In genomic region chr1:163383442-163384027, GRCm38 (mm10) we compare ENCODE assay signal across 10 mouse cellular contexts. TPM values are rescaled to one million over a fixed set of nuclear protein-coding genes. Genes with fewer than 3 reads are reported as not detected.
DNase-seq lines count a peak whose midpoint lies in the region; ATAC-seq and TF ChIP-seq lines count a peak whose summit lies in the region.
"Had no signal": no experiment of that assay in that cellular context is flagged by ENCODE, and none has a peak within 500 bp of the region (broad histone marks: within the 10 kb centered on the region; RNA-seq: fewer than 3 reads in every experiment).

No protein-coding gene starts in this region.

- no peak for TF ChIP-seq CTCF in lung, adult 2 months (IDR thresholded peaks at IDR 0.05; ENCODE audit: insufficient read depth, low read length)

- TF ChIP-seq POLR2A in lung, adult 2 months (IDR thresholded peaks at IDR 0.05; ENCODE audit: borderline replicate concordance, extremely low read depth, low read depth, low read length): no peak

- H3K4me2 ChIP-seq in limb, embryonic 13.5 days (replicated peaks): no peak overlapping the region
- no peak overlapping the region for H3K4me2 ChIP-seq in stomach, embryonic 15.5 days
- H3K4me2 ChIP-seq: midbrain, embryonic 11.5 days had no signal

- peaks cover 41% of the 10 kb centered on the region for H3K36me3 ChIP-seq in limb, embryonic 13.5 days
- peaks cover 5% of the 10 kb centered on the region for H3K36me3 ChIP-seq in stomach, embryonic 15.5 days

- H3K9me3 ChIP-seq in limb, embryonic 13.5 days: no peaks in the 10 kb centered on the region
- no peaks in the 10 kb centered on the region for H3K9me3 ChIP-seq in stomach, embryonic 15.5 days

- 52% methylated on average over 5 of the region's 5 CpGs for whole genome bisulfite sequencing in lung, adult 2 months
- 39% methylated on average over 5 of the region's 5 CpGs for WGBS in limb, embryonic 13.5 days
- WGBS in stomach, embryonic 15.5 days: 53% methylated on average over 5 of the region's 5 CpGs

- peak overlapping the region; percentile 51; the same call in 1 of the 2 replicates for H3K27ac ChIP-seq in brown adipose tissue, adult 24 weeks (replicated peaks; ENCODE audit: low read depth, low read length)
- 0 out of 2 replicates have a peak overlapping the region, but pooled peaks have one; percentile 7 for H3K27ac ChIP-seq in limb, embryonic 13.5 days
- no peak overlapping the region for H3K27ac ChIP-seq in stomach, embryonic 15.5 days

- no peaks in the 10 kb centered on the region for H3K27me3 ChIP-seq in limb, embryonic 13.5 days
- H3K27me3 ChIP-seq in stomach, embryonic 15.5 days (replicated peaks): no peaks in the 10 kb centered on the region

- H3K4me1 ChIP-seq in lung, adult 2 months (ENCODE audit: control insufficient read depth, insufficient read depth, low read length): no peaks in the 10 kb centered on the region; the same call in 1 of the 2 replicates
- peaks cover 23% of the 10 kb centered on the region; the same call in 1 of the 2 replicates for H3K4me1 ChIP-seq in brown adipose tissue, adult 24 weeks (ENCODE audit: control insufficient read depth, insufficient read depth, insufficient read length, low read length)
- H3K4me1 ChIP-seq in limb, embryonic 13.5 days: peaks cover 6% of the 10 kb centered on the region; the same call in 1 of the 2 replicates
- no peaks in the 10 kb centered on the region for H3K4me1 ChIP-seq in stomach, embryonic 15.5 days

- no peak overlapping the region for H3K4me3 ChIP-seq in lung, adult 2 months (replicated peaks; ENCODE audit: extremely low read depth, low read depth, low read length)
- H3K4me3 ChIP-seq in brown adipose tissue, adult 24 weeks (ENCODE audit: insufficient read depth, low read depth, low read length): no peak overlapping the region
- no peak overlapping the region for H3K4me3 ChIP-seq in limb, embryonic 13.5 days
- no peak overlapping the region for H3K4me3 ChIP-seq in stomach, embryonic 15.5 days (replicated peaks)

- peak; percentile 21 for DNase-seq in lung, postnatal 36 days
- DNase-seq in lung, adult 2 months: no peak
- no peak for DNase-seq in urinary bladder, adult 2 months (ENCODE audit: low spot score)
- DNase-seq in yolk sac, embryonic 10.5 days (ENCODE audit: low spot score): no peak
- DNase-seq: kidney, adult 11 months; thymus, postnatal 4 days had no signal

- ATAC-seq in limb, embryonic 13.5 days (ENCODE audit: low FRiP score, low read depth): no peak; the same call in 1 of the 2 replicates
- peak; percentile 43; the same call in 1 of the 2 replicates for ATAC-seq in stomach, embryonic 15.5 days (ENCODE audit: insufficient read depth, low FRiP score, low read depth)

- H3K9ac ChIP-seq in limb, embryonic 13.5 days: no peak overlapping the region
- H3K9ac ChIP-seq in stomach, embryonic 15.5 days: no peak overlapping the region

RNA-seq across cellular contexts. Expression of gene Gorab, which starts 19.9 kb away (rescaled TPM):
- polyA plus RNA-seq in lung, adult 2 months (2012; rRNA removed): 1.1 and 2.1 TPM in 2 replicates
- polyA plus RNA-seq in brown adipose tissue, adult 24 weeks (2012; ENCODE audit: insufficient read depth, insufficient read length, missing spikeins): 4.0 and 5.5 TPM in 2 replicates
- 35.2 and 35.6 TPM in 2 replicates for polyA plus RNA-seq in limb, embryonic 13.5 days (2015; fragmentation: Nextera tagmentation; extraction: Ambion mirVana)
- polyA plus RNA-seq in stomach, embryonic 15.5 days (2015; fragmentation: Nextera tagmentation; extraction: Ambion mirVana): 17.3 and 19.7 TPM in 2 replicates
- 8.4 and 9.2 TPM in 2 replicates for polyA plus RNA-seq in urinary bladder, adult 2 months (2012; rRNA removed)
